Mouse (Mus musculus) limb, embryonic 14.5 days (tissue): ENCODE results near the gene Klk7. TPM values are rescaled to one million over a fixed set of nuclear protein-coding genes. Genes with fewer than 3 reads are reported as not detected.

ENCODE experiments used
- ATAC-seq: fragments of 200-750 bp; cut with Nextera tagmentation; 2 replicates; pipeline ENCODE4 v1.8.0; 2017; ENCODE audit warnings: low read depth, moderate number of reproducible peaks, moderate TSS enrichment; ENCODE audit not compliant: low FRiP score
- DNase-seq: peaks from one replicate; pipeline ENCODE4 v3.0.0-alpha.2; 2015; ENCODE audit warnings: low spot score
- H3K27ac ChIP-seq: fragments of 300-500 bp; sonication (generic); replicated peaks from 2 replicates; pipeline ENCODE4 v1.5.1; 2014; ENCODE audit warnings: low read depth, mild to moderate bottlenecking, low read length, moderate library complexity, mixed read lengths
- H3K27me3 ChIP-seq: fragments of 300-500 bp; sonication (generic); 2 replicates; pipeline ENCODE4 v1.6.1; 2014; ENCODE audit warnings: low read length, mixed read lengths; ENCODE audit not compliant: control insufficient read depth, insufficient read depth
- H3K36me3 ChIP-seq: fragments of 300-500 bp; sonication (generic); 2 replicates; pipeline ENCODE4 v1.6.1; 2014; ENCODE audit warnings: mild to moderate bottlenecking, low read length, moderate library complexity, mixed read lengths; ENCODE audit not compliant: control insufficient read depth, insufficient read depth
- H3K4me1 ChIP-seq: fragments of 300-500 bp; sonication (generic); 2 replicates; pipeline ENCODE4 v1.6.1; 2014; ENCODE audit warnings: antibody characterized with exemption, low read length, mixed read lengths; ENCODE audit not compliant: control insufficient read depth, insufficient read depth
- H3K4me2 ChIP-seq: fragments of 300-500 bp; sonication (generic); replicated peaks from 2 replicates; pipeline ENCODE4 v1.6.1; 2014; ENCODE audit warnings: low read depth, mild to moderate bottlenecking, low read length, moderate library complexity; ENCODE audit not compliant: severe bottlenecking
- H3K4me3 ChIP-seq: fragments of 300-500 bp; sonication (generic); replicated peaks from 2 replicates; pipeline ENCODE4 v1.5.1; 2014; ENCODE audit warnings: low read length
- H3K9ac ChIP-seq: fragments of 300-500 bp; sonication (generic); 2 replicates; pipeline ENCODE4 v1.6.1; 2014; ENCODE audit warnings: mild to moderate bottlenecking, low read depth, low read length, moderate library complexity; ENCODE audit not compliant: severe bottlenecking
- H3K9me3 ChIP-seq: fragments of 300-500 bp; sonication (generic); 2 replicates; pipeline ENCODE4 v1.6.1; 2016; ENCODE audit warnings: low read length; ENCODE audit not compliant: control insufficient read depth
- POLR2A ChIP-seq: fragments of 200-500 bp; IDR thresholded peaks from 2 replicates; pipeline ENCODE4 v1.8.0; 2012; ENCODE audit warnings: inconsistent platforms, mild to moderate bottlenecking, moderate library complexity, borderline replicate concordance; ENCODE audit not compliant: insufficient read depth, insufficient read length; ENCODE audit errors: extremely low read depth
- WGBS: fragments of 180-500 bp; shearing (Covaris S2); extraction: QIAGEN DNeasy Blood & Tissue Kit; methylation state at CpG from one replicate; pipeline ENCODE4 v1.1.7; 2014; 5-methylcytosine and 5-hydroxymethylcytosine counted together
- polyA plus RNA-seq, 2 experiments: library from polyadenylated mRNA; depleted of rRNA in 1 of 2; stranded (reverse) in 1 of 2; unstranded in 1 of 2; fragments of >200 nt; fragmentation: Nextera tagmentation in 1 of 2; extraction: Ambion mirVana in 1 of 2; gene quantifications; 2 replicates each; pipeline versions ENCODE4 v1.2.1 to v1.2.3; 2012 to 2014

Gene Klk7
- polyA plus RNA-seq (2012; rRNA removed) (0.14 and 0.21 TPM in 2 replicates), polyA plus RNA-seq (2014; fragmentation: Nextera tagmentation; extraction: Ambion mirVana) (0.12 TPM in 1 of 2 replicates, not detected in the other)

DNA sequence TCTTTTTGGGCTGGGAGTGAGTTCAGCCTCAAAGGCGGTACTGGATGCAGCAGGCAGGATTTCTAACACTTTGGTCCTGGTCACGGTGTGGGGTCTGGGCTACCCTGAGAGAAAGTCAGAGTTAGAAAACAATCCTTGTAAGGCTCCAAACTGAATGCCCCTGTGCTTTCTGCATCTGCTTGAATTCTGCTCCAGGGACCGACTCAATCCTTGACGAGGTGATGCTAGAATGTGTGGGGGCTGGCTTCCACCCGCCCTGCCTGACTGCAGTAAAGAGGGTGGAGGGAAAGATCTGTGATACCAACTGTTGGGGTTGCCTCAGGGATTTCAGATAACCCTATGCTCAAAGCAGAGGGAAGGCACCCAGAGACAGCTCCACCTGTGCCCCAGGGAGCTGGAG lies at the start of gene Klk7:
Klk7 (plus strand) TSS at position 301 of the 400 bp plus-strand sequence.
- H3K4me3 ChIP-seq: no peak within 1 kb of the TSS
- no peak within 1 kb of the TSS for H3K27ac ChIP-seq
- ATAC-seq (no peak), DNase-seq (no peak)
- 37% methylated on average over 5 of the region's 5 CpGs for WGBS
- no peak within 1 kb of the TSS for H3K4me2 ChIP-seq
- H3K27me3 ChIP-seq: no peaks in the 10 kb centered on the region
- no peaks in the 10 kb centered on the region for H3K36me3 ChIP-seq
- H3K9ac ChIP-seq: no peak within 1 kb of the TSS
- no peak for TF ChIP-seq POLR2A
- H3K9me3 ChIP-seq: no peaks in the 10 kb centered on the region
- H3K4me1 ChIP-seq: no peaks in the 10 kb centered on the region

GRCm38 (mm10) chr7:43766484-43766883 lies 44.6 kb upstream of the Klk7 start:
- Histone ChIP-seq H3K36me3 (no peaks in the 10 kb centered on the region), H3K4me2 (no peak overlapping the region), H3K27me3 (no peaks in the 10 kb centered on the region), H3K27ac (no peak overlapping the region), H3K9ac (no peak overlapping the region), H3K4me3 (no peak overlapping the region), H3K4me1 (no peaks in the 10 kb centered on the region), H3K9me3 (no peaks in the 10 kb centered on the region)
- ATAC-seq: no peak
- WGBS: 52% methylated on average over 8 of the region's 8 CpGs
- DNase-seq: no peak
- TF ChIP-seq POLR2A: no peak

GRCm38 (mm10) chr7:43768597-43768996 lies 42.5 kb upstream of the Klk7 start, which contains the start of gene Klk12:
Gene Klk12 (plus strand): TSS chr7:43768897.
- H3K9me3 ChIP-seq: no peaks in the 10 kb centered on the region
- DNase-seq (no peak), ATAC-seq (no peak)
- no peak within 1 kb of the TSS for H3K4me3 ChIP-seq
- no peak for TF ChIP-seq POLR2A
- no peaks in the 10 kb centered on the region for H3K27me3 ChIP-seq
- 79% methylated on average over 4 of the region's 4 CpGs for WGBS
- no peaks in the 10 kb centered on the region for H3K36me3 ChIP-seq
- no peaks in the 10 kb centered on the region for H3K4me1 ChIP-seq
- no peak within 1 kb of the TSS for H3K27ac ChIP-seq
- no peak within 1 kb of the TSS for H3K4me2 ChIP-seq
- H3K9ac ChIP-seq: no peak within 1 kb of the TSS

- no peak overlapping the region for H3K4me2 ChIP-seq
- no peak overlapping the region for H3K27ac ChIP-seq
- H3K4me1 ChIP-seq: no peaks in the 10 kb centered on the region
- no peaks in the 10 kb centered on the region for H3K27me3 ChIP-seq
- 83% methylated on average over 8 of the region's 8 CpGs for WGBS
- ATAC-seq (no peak), DNase-seq (no peak)
- H3K36me3 ChIP-seq: no peaks in the 10 kb centered on the region
- no peaks in the 10 kb centered on the region for H3K9me3 ChIP-seq
- TF ChIP-seq POLR2A: no peak
- H3K9ac ChIP-seq: no peak overlapping the region
- H3K4me3 ChIP-seq: no peak overlapping the region
Observed at GRCm38 (mm10) chr7:43769636-43770035, 41.5 kb upstream of the Klk7 start.

- ATAC-seq (no peak), DNase-seq (no peak)
- TF ChIP-seq POLR2A: no peak
- H3K36me3 ChIP-seq: no peaks in the 10 kb centered on the region
- H3K4me1 ChIP-seq: no peaks in the 10 kb centered on the region
- no peaks in the 10 kb centered on the region for H3K27me3 ChIP-seq
- no peak overlapping the region for H3K9ac ChIP-seq
- H3K4me2 ChIP-seq: no peak overlapping the region
- 93% methylated on average over 10 of the region's 10 CpGs for WGBS
- no peak overlapping the region for H3K27ac ChIP-seq
- H3K4me3 ChIP-seq: no peak overlapping the region
- H3K9me3 ChIP-seq: no peaks in the 10 kb centered on the region
Observed at GRCm38 (mm10) chr7:43770701-43771100, 40.4 kb upstream of the Klk7 start.

GRCm38 (mm10) chr7:43771916-43772315 lies 39.2 kb upstream of the Klk7 start:
- TF ChIP-seq POLR2A: no peak
- Histone ChIP-seq H3K27ac (no peak overlapping the region), H3K4me3 (no peak overlapping the region), H3K36me3 (no peaks in the 10 kb centered on the region), H3K4me1 (no peaks in the 10 kb centered on the region), H3K27me3 (no peaks in the 10 kb centered on the region), H3K9ac (no peak overlapping the region), H3K4me2 (no peak overlapping the region), H3K9me3 (no peaks in the 10 kb centered on the region)
- DNase-seq (no peak), ATAC-seq (no peak)
- 85% methylated on average over 6 of the region's 6 CpGs for WGBS
